Mouse (Mus musculus): ENCODE measurements around the gene Nelfe.
"Not testable (repeated sequence)": the region's sequence is repeated elsewhere in the genome, so short reads cannot be mapped to it uniquely, and the experiment has no call there.

Gene Nelfe

DNA sequence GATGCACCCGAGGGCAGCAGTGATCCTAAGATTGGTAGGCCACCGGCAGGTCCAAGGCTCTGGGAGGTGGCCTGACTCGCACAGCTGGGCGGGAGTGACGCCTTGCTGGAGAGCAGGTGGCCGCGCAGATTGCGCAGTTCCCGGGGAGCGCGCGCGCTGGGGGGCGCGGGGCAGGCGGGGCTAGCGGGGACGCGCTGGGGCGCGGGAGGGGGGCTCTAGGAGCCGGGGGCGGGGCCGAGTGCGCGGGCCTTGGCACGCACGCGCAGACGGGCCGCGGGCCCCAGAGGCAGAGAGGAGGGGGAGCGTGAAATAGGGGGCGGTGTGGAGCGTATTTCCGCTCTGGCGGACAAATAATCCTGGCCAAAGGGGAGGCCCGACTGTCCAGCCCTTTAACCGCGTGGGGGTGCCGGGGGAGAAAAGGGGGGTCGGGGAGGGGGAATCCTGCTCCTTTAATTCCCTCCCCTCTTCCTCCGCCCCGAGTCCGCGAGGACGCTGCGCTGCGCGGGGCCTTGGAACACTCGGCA lies 43.9 kb downstream of the Nelfe start:
- peak; percentile 94 for DNase-seq

- DNase-seq, result peak; percentile 65
Measured at GRCm38 (mm10) chr17:34894801-34895530, 44.8 kb downstream of the Nelfe start.

- no peak for DNase-seq
Measured at GRCm38 (mm10) chr17:34895724-34896123, 45.5 kb downstream of the Nelfe start.

DNA sequence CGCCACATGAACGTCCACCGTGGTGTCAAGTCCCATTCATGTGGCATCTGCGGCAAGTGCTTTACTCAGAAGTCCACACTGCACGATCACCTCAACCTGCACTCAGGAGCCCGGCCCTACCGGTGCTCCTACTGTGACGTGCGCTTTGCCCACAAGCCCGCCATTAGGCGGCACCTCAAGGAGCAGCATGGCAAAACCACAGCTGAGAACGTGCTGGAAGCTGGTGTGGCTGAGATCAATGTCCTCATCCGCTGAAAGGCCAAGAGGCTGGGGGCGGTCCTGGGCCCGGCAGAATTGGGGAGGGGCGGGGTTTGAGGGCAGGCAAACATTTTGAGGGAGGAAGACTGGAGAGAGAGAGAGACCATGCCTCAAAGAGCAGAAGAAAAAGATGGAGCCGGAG lies 46.2 kb downstream of the Nelfe start:
- DNase-seq, result no peak

GRCm38 (mm10) chr17:34897373-34898159 lies 47.4 kb downstream of the Nelfe start:
- no peak for DNase-seq

DNA sequence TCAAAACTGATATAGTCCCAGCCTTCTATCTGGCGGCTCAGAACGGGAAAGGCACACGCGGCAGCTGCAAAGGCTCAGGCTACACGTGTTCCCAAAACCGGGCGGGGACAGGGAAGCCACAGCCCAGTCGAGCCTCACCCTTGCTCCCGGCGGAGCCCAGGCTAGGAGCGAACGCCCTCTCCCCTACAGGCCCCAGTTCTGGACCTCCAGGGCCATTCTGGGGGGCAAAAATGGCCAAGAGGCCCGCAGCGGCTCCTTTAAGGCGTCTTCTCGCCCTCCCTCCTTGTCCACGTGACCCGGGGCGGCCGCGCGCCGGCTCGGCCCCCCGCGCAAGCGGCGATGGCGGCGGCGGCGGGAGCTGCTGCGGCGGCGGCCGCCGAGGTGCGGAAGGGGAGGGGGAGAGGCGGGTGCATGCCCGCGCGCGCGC lies 48.0 kb downstream of the Nelfe start, which contains the start of the genes C2 and Ehmt2:
Gene C2 (minus strand): TSS at position 106 of the 427 bp plus-strand sequence.
Gene Ehmt2 (plus strand): TSS at position 310 of the 427 bp plus-strand sequence.
- DNase-seq, result peak; percentile 86

GRCm38 (mm10) chr17:34898706-34899052 lies 48.5 kb downstream of the Nelfe start:
- DNase-seq, result peak; percentile 25

DNA sequence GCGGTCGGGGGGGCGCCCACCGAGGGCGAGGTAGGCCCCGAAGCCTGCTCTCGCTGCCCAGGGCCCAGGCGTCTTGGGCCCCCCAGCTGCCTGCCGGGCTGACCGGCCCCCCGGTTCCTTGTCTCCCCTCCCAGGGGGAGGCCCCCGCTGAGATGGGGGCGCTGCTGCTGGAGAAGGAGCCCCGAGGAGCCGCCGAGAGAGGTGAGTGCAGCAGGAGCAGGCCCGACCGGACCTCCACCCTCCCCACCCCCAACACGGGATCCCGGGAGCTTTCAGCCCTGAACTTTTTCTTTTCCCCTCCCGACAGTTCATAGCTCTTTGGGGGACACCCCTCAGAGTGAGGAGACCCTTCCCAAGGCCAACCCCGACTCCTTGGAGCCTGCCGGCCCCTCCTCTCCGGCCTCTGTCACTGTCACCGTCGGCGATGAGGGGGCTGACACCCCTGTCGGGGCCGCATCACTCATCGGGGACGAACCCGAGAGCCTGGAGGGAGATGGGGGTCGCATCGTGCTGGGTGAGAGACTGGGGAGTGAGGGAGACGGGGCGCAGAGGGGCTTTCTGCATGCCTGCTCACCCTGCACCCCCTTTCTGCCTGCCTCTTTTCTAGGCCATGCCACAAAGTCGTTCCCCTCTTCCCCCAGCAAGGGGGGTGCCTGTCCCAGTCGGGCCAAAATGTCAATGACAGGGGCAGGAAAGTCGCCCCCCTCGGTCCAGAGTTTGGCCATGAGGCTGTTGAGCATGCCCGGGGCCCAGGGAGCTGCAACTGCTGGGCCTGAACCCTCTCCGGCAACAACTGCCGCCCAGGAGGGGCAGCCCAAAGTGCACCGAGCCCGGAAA lies 49.1 kb downstream of the Nelfe start:
- peak; percentile 73 for DNase-seq

DNA sequence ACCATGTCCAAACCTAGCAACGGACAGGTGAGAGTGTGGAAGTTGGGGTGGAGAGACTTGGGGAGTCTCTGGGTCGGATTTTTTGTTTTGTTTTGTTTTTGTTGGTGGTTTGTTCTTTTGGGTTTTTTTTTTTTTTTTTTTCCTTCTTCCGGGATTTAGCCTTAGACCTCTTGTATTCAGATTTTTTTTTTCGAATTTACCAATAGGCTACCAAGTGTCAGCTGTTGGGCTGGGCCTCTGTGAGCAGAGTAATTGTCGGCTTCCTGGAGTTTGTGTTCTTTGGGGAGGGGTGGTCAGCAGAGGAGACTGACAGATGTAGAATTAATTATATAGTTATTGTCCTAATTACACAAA lies 49.7 kb downstream of the Nelfe start:
- DNase-seq, result no peak

GRCm38 (mm10) chr17:34900826-34901225 lies 50.6 kb downstream of the Nelfe start:
- DNase-seq, result not testable (repeated sequence)

DNA sequence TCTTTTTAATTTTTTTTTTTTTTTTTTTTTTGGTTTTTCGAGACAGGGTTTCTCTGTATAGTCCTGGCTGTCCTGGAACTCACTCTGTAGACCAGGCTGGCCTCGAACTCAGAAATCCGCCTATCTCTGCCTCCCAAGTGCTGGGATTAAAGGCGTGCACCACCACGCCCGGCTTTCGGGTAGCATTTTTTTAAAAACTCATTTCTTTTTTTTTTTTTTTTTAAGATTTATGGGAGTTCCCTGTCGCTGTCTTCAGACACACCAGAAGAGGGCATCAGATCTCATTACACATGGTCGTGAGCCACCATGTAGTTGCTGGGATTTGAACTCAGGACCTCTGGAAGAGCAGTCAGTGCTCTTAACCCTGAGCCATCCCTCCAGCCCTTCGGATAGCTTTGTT lies 51.8 kb downstream of the Nelfe start:
- not testable (repeated sequence) for DNase-seq

DNA sequence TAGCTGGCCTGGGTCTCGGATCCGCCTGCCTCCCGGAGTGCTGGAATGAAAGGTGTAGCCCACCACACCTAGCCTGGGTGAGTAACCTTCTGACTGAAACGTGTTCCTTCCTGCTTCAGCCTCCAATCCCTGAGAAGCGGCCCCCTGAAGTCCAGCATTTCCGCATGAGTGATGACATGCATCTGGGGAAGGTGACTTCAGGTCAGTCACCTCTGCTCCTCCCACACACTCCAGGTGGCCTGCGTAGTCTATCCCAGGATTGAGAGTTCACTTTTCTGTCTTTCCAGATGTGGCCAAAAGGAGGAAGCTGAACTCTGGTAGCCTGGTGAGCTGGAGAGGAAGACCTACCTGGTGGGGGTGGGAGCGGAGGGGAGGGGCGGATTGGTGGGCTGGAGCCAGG lies 52.7 kb downstream of the Nelfe start:
- DNase-seq, result no peak
